Mouse (Mus musculus): ENCODE data around the gene Zfp512b.
A peak's percentile ranks its signal among the peaks of the same experiment; 100 is the strongest.

The Zfp512b gene

GRCm38 (mm10) chr2:181592231-181593041 is at the start of gene Zfp512b:
Zfp512b (minus strand) TSS chr2:181592803.
- DNase-seq (ENCODE audit: low spot score) = peak; percentile 76

GRCm38 (mm10) chr2:181635865-181636264 is 43.3 kb upstream of the Zfp512b start:
- DNase-seq (ENCODE audit: low spot score) = no peak

- DNase-seq (ENCODE audit: low spot score) = no peak
Observed at GRCm38 (mm10) chr2:181632624-181633023, 40.0 kb upstream of the Zfp512b start.

- DNase-seq (ENCODE audit: low spot score) = no peak
Observed at GRCm38 (mm10) chr2:181628471-181628870, 35.9 kb upstream of the Zfp512b start.

- peak; percentile 18 for DNase-seq (ENCODE audit: low spot score)
Observed at GRCm38 (mm10) chr2:181623401-181623800, 30.8 kb upstream of the Zfp512b start.

GRCm38 (mm10) chr2:181618761-181619495 is 26.3 kb upstream of the Zfp512b start:
- DNase-seq (ENCODE audit: low spot score) = no peak

GRCm38 (mm10) chr2:181602367-181602766 is 9.8 kb upstream of the Zfp512b start:
- DNase-seq (ENCODE audit: low spot score) = no peak

GRCm38 (mm10) chr2:181601751-181602145 is 9.1 kb upstream of the Zfp512b start:
- no peak for DNase-seq (ENCODE audit: low spot score)

GRCm38 (mm10) chr2:181600828-181601750 is 8.5 kb upstream of the Zfp512b start:
- DNase-seq (ENCODE audit: low spot score) = peak; percentile 98

GRCm38 (mm10) chr2:181600226-181600758 is 7.7 kb upstream of the Zfp512b start:
- no peak for DNase-seq (ENCODE audit: low spot score)

GRCm38 (mm10) chr2:181598454-181599351 is 6.1 kb upstream of the Zfp512b start, which contains the start of gene Samd10:
Samd10 (minus strand) TSS chr2:181599212.
- DNase-seq (ENCODE audit: low spot score) = peak; percentile 63

GRCm38 (mm10) chr2:181597378-181598061 is 4.9 kb upstream of the Zfp512b start:
- DNase-seq (ENCODE audit: low spot score) = peak; percentile 58

GRCm38 (mm10) chr2:181596221-181596960 is 3.8 kb upstream of the Zfp512b start:
- no peak for DNase-seq (ENCODE audit: low spot score)

- DNase-seq (ENCODE audit: low spot score) = peak; percentile 76
Observed at GRCm38 (mm10) chr2:181594946-181595696, 2.5 kb upstream of the Zfp512b start.

- DNase-seq (ENCODE audit: low spot score) = no peak
Observed at GRCm38 (mm10) chr2:181593937-181594336, 1.3 kb upstream of the Zfp512b start.

- no peak for DNase-seq (ENCODE audit: low spot score)
Observed at GRCm38 (mm10) chr2:181593042-181593421, 429 bp upstream of the Zfp512b start.

GRCm38 (mm10) chr2:181591528-181592085 is 996 bp downstream of the Zfp512b start, which contains the start of gene Prpf6:
Prpf6 (plus strand) TSS chr2:181591868.
- no peak for DNase-seq (ENCODE audit: low spot score)

- DNase-seq (ENCODE audit: low spot score) = no peak
Observed at GRCm38 (mm10) chr2:181590471-181590870, 2.1 kb downstream of the Zfp512b start.

Measured in retina, embryonic 14.5 days (tissue).